Mouse (Mus musculus) limb, embryonic 12.5 days (tissue): ENCODE data around the gene E2f1. TPM values are rescaled to one million over a fixed set of nuclear protein-coding genes. Genes with fewer than 3 reads are reported as not detected.

Experiments
- ATAC-seq: fragments of 200-750 bp; cut with Nextera tagmentation; 2 replicates; pipeline ENCODE4 v1.8.0; 2017; ENCODE audit warnings: low read depth, moderate TSS enrichment; ENCODE audit not compliant: insufficient number of reproducible peaks, insufficient read depth, low FRiP score, low TSS enrichment
- H3K27ac ChIP-seq: fragments of 300-500 bp; sonication (generic); 2 replicates; pipeline ENCODE4 v1.5.1; 2016; ENCODE audit warnings: mild to moderate bottlenecking, moderate library complexity
- H3K27me3 ChIP-seq: fragments of 300-500 bp; sonication (generic); 2 replicates; pipeline ENCODE4 v1.6.1; 2016; ENCODE audit warnings: mild to moderate bottlenecking, moderate library complexity
- H3K36me3 ChIP-seq: fragments of 300-500 bp; sonication (generic); 2 replicates; pipeline ENCODE4 v1.6.1; 2016; ENCODE audit warnings: mild to moderate bottlenecking, moderate library complexity
- H3K4me1 ChIP-seq: fragments of 300-500 bp; sonication (generic); replicated peaks from 2 replicates; pipeline ENCODE4 v1.6.1; 2016
- H3K4me2 ChIP-seq: fragments of 300-500 bp; sonication (generic); 2 replicates; pipeline ENCODE4 v1.6.1; 2016; ENCODE audit warnings: mild to moderate bottlenecking, moderate library complexity
- H3K4me3 ChIP-seq: fragments of 300-500 bp; sonication (generic); replicated peaks from 2 replicates; pipeline ENCODE4 v1.5.1; 2016; ENCODE audit warnings: mild to moderate bottlenecking
- H3K9ac ChIP-seq: fragments of 300-500 bp; sonication (generic); replicated peaks from 2 replicates; pipeline ENCODE4 v1.6.1; 2016; ENCODE audit warnings: mild to moderate bottlenecking, moderate library complexity
- H3K9me3 ChIP-seq: fragments of 300-500 bp; sonication (generic); 2 replicates; pipeline ENCODE4 v1.6.1; 2016; ENCODE audit warnings: mild to moderate bottlenecking, moderate library complexity
- WGBS: fragments of 180-500 bp; shearing (Covaris S2); methylation state at CpG from one replicate; pipeline ENCODE4 v1.1.7; 2016; 5-methylcytosine and 5-hydroxymethylcytosine counted together
- polyA plus RNA-seq: library from polyadenylated mRNA; unstranded; fragments of >200 nt; fragmentation: Nextera tagmentation; extraction: Ambion mirVana; gene quantifications from 2 replicates; pipeline ENCODE4 v1.2.1, GENCODE M21; 2016

Gene E2f1
- 25.5 and 28.8 TPM in 2 replicates for polyA plus RNA-seq

DNA sequence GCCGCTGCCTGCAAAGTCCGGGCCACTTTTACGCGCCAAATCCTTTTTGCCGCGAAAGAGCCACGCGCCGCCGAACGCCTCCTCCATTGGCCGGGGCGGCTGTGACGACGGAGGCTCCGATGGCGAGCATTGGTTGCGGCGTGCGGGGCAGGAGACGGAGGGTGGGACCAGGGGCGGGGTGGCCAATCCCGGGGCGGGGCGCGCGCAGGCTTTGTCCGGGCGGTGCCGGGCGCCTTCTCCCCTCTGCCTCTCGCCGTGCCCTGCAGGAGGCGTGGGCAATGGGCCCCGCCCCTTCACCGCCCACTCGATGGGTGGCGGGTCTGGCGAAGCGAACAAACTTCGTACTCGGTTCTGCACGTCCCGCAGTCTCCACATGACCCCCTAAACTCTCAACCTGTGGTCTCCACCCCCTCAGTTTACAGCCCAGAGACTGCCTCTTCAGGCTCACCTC is at the start of gene E2f1:
TSS of gene E2f1 (minus strand) at position 57 of the 451 bp plus-strand sequence.
- Histone ChIP-seq H3K27me3 (no peaks in the 10 kb centered on the region), H3K4me3 (peak within 1 kb of the TSS; percentile 91), H3K9me3 (no peaks in the 10 kb centered on the region), H3K36me3 (peaks cover 2% of the 10 kb centered on the region), H3K27ac (peak within 1 kb of the TSS; percentile 88), H3K4me2 (peak within 1 kb of the TSS; percentile 77), H3K9ac (peak within 1 kb of the TSS; percentile 86), H3K4me1 (peaks cover 60% of the 10 kb centered on the region)
- ATAC-seq, result peak; percentile 95
- WGBS, result 0% methylated on average over 43 of the region's 44 CpGs

DNA sequence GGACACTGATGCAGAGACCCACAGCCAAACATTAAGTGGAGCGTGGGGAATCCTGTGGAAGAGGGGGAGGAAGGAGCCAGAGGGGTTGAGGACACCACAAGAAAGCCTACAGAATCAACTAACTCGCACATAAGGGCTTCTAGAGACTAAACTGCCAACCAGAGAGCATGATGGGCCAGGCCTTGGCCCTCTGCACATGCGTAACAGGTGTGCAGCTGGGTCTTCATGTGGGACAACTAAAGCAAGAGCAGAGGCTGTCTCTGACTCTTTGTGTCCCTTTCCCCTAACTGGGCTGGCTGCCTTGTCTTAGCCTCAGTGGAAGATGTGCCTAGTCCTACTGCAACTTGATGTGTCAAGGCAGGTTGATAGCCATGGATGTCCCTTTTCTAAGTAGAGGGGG is 47.4 kb upstream of the E2f1 start:
- Histone ChIP-seq H3K9ac (no peak overlapping the region), H3K9me3 (no peaks in the 10 kb centered on the region), H3K4me2 (no peak overlapping the region), H3K4me1 (peaks cover 8% of the 10 kb centered on the region), H3K4me3 (no peak overlapping the region), H3K36me3 (no peaks in the 10 kb centered on the region), H3K27me3 (no peaks in the 10 kb centered on the region), H3K27ac (no peak overlapping the region)
- 87% methylated on average over 3 of the region's 3 CpGs for WGBS
- no peak for ATAC-seq

DNA sequence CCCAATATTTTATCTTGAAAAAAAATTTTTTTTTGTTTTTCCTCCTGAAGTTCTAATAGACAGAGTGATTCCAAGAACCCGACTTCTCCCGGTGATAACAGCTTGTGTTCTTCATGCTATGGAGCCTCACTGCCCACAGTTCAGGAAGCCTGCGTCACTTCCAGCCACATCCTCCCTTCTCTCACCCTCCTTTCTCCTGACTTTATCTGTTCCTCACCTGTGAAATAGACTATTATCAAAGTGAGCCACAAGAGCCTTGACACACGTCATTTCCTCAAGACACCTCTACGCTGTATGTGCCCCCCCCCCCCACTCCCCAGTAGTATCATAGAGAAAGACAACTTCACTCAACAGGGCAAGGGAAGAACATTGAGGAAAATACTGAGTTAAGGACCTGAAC is 46.0 kb upstream of the E2f1 start:
- 93% methylated on average over 5 of the region's 5 CpGs for WGBS
- no peak overlapping the region for H3K4me2 ChIP-seq
- no peaks in the 10 kb centered on the region for H3K9me3 ChIP-seq
- H3K27me3 ChIP-seq, result no peaks in the 10 kb centered on the region
- ATAC-seq, result no peak
- no peak overlapping the region for H3K4me3 ChIP-seq
- no peak overlapping the region for H3K9ac ChIP-seq
- no peaks in the 10 kb centered on the region for H3K36me3 ChIP-seq
- no peak overlapping the region for H3K27ac ChIP-seq
- peaks cover 8% of the 10 kb centered on the region for H3K4me1 ChIP-seq

DNA sequence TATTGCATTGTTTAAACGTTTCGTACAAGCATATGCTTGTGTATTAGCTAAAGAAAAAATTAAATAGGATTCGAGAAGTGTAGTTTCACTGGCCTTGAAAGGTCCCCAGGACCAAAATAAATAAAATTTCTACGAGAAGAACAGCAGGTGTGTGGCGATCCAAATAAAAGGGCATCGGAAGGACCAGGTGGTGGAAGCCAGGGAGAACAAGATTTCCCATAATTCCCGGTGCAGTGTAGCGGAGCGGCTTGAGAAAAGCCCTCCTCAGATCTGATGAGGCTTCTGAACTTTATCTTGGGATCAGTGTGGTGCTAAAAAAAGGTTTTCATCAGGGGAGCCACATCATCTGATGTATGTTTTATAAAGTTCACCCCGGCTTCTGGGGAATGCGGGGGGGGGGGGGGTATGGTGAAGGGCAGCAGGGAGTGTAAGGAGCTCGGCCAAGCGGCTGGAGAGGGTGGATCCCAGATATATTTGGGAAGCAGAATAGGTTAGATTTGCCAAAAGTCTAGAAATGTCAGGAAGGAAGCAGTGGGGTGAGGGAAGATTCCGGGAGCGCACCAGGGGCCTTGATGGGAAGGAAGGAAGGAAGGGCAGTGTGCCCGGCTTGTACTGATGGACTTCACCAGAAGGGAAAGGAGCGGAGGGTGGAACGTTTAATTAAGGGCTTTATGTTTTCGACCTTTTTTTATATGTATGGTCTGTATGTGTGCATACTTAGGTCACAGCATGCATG is 45.3 kb upstream of the E2f1 start:
- no peak for ATAC-seq
- no peaks in the 10 kb centered on the region for H3K9me3 ChIP-seq
- WGBS, result 71% methylated on average over 19 of the region's 19 CpGs
- no peaks in the 10 kb centered on the region; the same call in 1 of the 2 replicates for H3K27me3 ChIP-seq
- H3K36me3 ChIP-seq, result no peaks in the 10 kb centered on the region
- 0 out of 2 replicates have a peak overlapping the region, but pooled peaks have one; percentile 2 for H3K4me2 ChIP-seq
- H3K4me3 ChIP-seq, result no peak overlapping the region
- no peak overlapping the region for H3K27ac ChIP-seq
- no peak overlapping the region for H3K9ac ChIP-seq
- H3K4me1 ChIP-seq, result peaks cover 8% of the 10 kb centered on the region

DNA sequence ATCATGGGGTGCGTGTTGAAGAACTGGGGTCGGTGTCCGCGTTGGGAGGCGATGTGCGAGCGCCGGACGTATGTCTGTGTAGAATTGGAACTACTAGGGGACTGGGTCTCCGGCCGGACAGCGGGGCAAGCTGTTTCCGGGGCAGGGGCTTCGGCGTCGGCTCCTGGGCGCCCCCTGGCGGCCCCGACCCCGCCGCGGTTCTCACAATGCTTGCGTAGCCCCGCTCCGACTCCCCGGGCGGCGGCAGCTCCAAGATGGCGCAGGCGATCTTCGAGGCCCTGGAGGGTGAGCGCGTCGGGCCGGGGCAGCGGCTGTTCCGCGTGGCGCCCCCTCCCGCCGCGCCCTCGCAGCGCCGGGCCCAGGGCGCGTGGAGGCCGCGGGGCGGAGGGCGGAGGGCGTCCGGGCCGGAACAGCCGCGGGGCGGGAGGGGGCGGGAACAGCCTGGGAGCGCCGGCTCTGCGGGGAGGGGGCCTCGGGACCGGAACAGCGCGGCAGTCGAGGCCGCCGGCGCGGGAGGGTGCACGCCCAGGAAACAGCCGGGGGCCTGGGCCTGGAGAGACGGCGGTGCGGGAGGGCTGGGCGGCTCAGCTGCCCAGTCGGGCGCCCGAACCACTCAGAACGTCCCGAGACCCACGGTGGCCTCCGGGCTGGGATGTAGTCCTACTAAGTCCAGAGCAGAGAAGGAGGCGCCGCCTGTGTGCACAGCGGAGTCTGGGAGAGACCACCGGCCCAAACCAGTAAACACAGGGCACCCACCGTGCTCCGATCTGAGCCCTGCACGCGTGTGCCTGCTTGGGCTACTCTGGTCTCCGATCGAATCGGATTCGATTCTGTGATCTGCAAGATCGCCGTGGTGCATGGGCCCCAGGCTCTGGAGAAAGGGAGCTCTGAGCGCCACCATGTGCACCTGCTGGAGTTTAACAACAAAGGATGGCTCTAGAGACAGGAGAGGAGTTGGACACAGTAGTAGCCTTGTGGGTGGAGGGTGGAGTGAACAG is 43.7 kb upstream of the E2f1 start, which contains the start of the genes Zfp341 and 4930519P11Rik:
TSS of gene Zfp341 (plus strand) at position 180 of the 998 bp plus-strand sequence.
TSS of gene 4930519P11Rik (minus strand) at position 320 of the 998 bp plus-strand sequence.
- peaks cover 8% of the 10 kb centered on the region for H3K4me1 ChIP-seq
- under 1% methylated on average over 96 of the region's 98 CpGs for WGBS
- peak within 1 kb of the TSS; percentile 96 for H3K27ac ChIP-seq
- H3K36me3 ChIP-seq, result no peaks in the 10 kb centered on the region
- ATAC-seq, result peak; percentile 92
- H3K4me3 ChIP-seq, result peak within 1 kb of the TSS; percentile 55
- H3K27me3 ChIP-seq, result peaks cover 6% of the 10 kb centered on the region; the same call in 1 of the 2 replicates
- peak within 1 kb of the TSS; percentile 75 for H3K9ac ChIP-seq
- peak within 1 kb of the TSS; percentile 67 for H3K4me2 ChIP-seq
- no peaks in the 10 kb centered on the region for H3K9me3 ChIP-seq

DNA sequence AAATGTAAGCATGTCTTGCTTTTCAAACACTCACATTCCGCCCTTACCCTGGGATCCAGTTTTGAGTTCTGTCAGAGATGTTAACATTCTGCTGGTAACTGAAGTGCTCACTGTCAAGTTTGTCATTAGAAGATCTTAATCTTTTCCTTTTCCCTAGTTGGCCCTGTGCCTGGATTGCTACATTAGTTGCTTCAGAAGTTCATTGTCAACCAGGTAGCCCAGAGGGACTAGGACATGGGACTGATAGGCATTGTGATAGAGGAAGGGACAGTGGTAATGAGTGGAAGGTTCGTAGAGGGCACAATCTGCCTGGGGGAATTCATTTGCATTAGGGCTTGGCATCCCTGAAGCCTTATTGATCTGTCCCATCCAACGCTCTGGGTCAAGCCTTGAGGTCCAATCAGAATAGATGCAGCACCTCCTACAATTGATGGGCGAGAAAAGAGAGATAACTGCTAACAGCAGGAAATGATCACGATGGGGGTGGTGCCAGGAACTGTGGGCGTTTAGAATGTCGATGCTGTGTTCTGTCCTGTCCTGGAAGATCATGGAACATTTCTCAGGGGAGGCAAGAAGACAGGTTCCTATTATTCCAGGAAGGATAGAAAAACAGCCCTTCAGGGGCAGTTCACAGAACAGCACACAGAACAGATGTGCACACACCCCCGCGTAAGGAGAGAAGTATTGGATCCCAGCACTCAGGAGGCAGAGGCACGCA is 39.5 kb upstream of the E2f1 start:
- WGBS, result 66% methylated on average over 10 of the region's 10 CpGs
- H3K36me3 ChIP-seq, result no peaks in the 10 kb centered on the region
- H3K27ac ChIP-seq, result no peak overlapping the region
- H3K4me2 ChIP-seq, result no peak overlapping the region
- peaks cover 6% of the 10 kb centered on the region; the same call in 1 of the 2 replicates for H3K27me3 ChIP-seq
- no peak overlapping the region for H3K9ac ChIP-seq
- no peak overlapping the region for H3K4me3 ChIP-seq
- ATAC-seq, result no peak
- peaks cover 8% of the 10 kb centered on the region for H3K4me1 ChIP-seq
- no peaks in the 10 kb centered on the region for H3K9me3 ChIP-seq

DNA sequence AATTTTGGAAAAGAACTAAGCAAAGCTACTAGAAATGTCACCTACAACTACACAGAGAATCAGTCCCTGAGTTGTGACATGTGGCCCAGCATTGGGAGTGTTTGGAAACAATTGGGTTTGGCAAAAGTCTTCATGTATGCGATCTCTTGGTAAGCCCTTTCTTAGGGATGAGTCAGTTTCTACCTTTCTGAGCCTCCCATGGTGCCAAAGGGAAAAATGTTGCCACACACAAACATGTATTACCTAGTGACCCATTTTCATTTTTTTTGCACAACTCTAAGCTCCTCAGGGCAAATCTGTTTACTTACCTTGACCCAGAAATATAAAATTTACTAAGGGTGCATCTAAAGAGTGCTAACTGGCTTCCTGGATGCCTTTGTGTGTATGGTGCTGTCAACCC is 37.3 kb upstream of the E2f1 start:
- 90% methylated on average over 1 of the region's 1 CpGs for WGBS
- Histone ChIP-seq H3K36me3 (no peaks in the 10 kb centered on the region), H3K9ac (no peak overlapping the region), H3K4me3 (no peak overlapping the region), H3K4me2 (no peak overlapping the region), H3K27me3 (peaks cover 6% of the 10 kb centered on the region; the same call in 1 of the 2 replicates), H3K4me1 (0 out of 2 replicates have a peak, but pooled peaks cover 6% of the 10 kb centered on the region), H3K27ac (no peak overlapping the region), H3K9me3 (no peaks in the 10 kb centered on the region)
- no peak for ATAC-seq

DNA sequence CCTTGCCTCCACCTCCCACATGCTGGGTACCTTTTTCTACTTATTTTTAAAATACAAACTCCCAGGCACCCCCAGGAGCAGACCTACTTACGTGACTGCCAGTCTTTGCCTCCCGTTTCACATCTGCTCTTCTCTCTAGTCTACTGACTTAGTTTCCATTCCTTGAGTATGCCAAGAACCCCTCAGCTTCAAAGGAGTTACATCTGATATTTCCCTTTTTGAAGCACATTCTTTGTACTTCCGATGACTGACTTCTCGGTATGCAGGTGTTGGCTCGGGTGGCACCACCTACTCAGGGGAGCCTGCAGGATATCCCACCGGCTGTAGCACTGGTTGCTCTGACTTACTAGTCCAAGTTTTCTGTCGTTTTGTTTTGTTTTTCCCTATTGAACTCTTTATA is 34.5 kb upstream of the E2f1 start:
- H3K9ac ChIP-seq, result no peak overlapping the region
- no peaks in the 10 kb centered on the region for H3K36me3 ChIP-seq
- H3K4me1 ChIP-seq, result 0 out of 2 replicates have a peak, but pooled peaks cover 6% of the 10 kb centered on the region
- H3K4me2 ChIP-seq, result peak overlapping the region; percentile 78
- WGBS, result 43% methylated on average over 7 of the region's 7 CpGs
- no peaks in the 10 kb centered on the region for H3K9me3 ChIP-seq
- no peak overlapping the region for H3K27ac ChIP-seq
- H3K4me3 ChIP-seq, result peak overlapping the region; percentile 82
- ATAC-seq, result no peak
- peaks cover under 1% of the 10 kb centered on the region; the same call in 1 of the 2 replicates for H3K27me3 ChIP-seq

DNA sequence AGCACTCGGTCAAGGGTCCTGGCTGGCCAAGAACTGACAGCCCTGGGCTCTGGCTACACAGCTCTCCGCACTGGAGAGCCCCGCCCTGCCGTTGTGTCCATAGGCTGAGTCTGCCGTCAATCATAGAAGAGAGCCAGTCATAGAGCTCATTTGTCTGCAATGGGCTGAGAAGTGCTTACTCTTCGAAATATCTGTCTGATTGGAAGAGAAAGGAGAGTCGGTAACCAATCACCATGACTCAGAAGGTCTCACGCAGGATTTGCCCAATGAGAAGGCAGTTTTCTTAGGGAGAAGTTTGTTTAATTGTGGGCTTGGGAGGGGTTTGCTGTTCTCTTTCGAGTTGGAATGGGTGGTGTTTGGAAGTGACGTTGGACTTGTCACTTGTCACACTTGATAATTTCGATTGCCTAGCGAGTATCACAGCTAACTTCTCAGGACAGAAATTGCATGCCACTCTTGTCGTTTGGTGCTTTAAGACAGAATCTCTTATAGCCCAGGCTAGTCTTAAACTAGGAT is 34.0 kb upstream of the E2f1 start, which contains the start of gene Pxmp4:
TSS of gene Pxmp4 (minus strand) at position 71 of the 516 bp plus-strand sequence.
- WGBS, result 1% methylated on average over 13 of the region's 13 CpGs
- peak within 1 kb of the TSS; percentile 78 for H3K4me2 ChIP-seq
- H3K4me1 ChIP-seq, result 0 out of 2 replicates have a peak, but pooled peaks cover 6% of the 10 kb centered on the region
- peak; percentile 100 for ATAC-seq
- H3K4me3 ChIP-seq, result peak within 1 kb of the TSS; percentile 82
- H3K27me3 ChIP-seq, result no peaks in the 10 kb centered on the region; the same call in 1 of the 2 replicates
- peak within 1 kb of the TSS; percentile 78 for H3K9ac ChIP-seq
- 0 out of 2 replicates have a peak within 1 kb of the TSS, but pooled peaks have one; percentile 26 for H3K27ac ChIP-seq
- no peaks in the 10 kb centered on the region for H3K36me3 ChIP-seq
- no peaks in the 10 kb centered on the region for H3K9me3 ChIP-seq
